ENCODE assay signal across 19 mouse cellular contexts in genomic region chr4:69781258-69781657, GRCm38 (mm10).
A peak's percentile ranks its signal among the peaks of the same experiment; 100 is the strongest.
DNase-seq lines count a peak whose midpoint lies in the region; ATAC-seq lines count a peak whose summit lies in the region.
"Had no signal": no experiment of that assay in that cellular context is flagged by ENCODE, and none has a peak within 500 bp of the region (broad histone marks: within the 10 kb centered on the region; RNA-seq: fewer than 3 reads in every experiment).

No protein-coding gene starts in this region.

- H3K9me3 ChIP-seq in hindbrain, embryonic 15.5 days = no peaks in the 10 kb centered on the region
- H3K9me3 ChIP-seq in hindbrain, embryonic 12.5 days (replicated peaks) = no peaks in the 10 kb centered on the region
- H3K9me3 ChIP-seq in midbrain, embryonic 14.5 days (ENCODE audit: control insufficient read depth, low read length) = no peaks in the 10 kb centered on the region
- H3K9me3 ChIP-seq in midbrain, embryonic 13.5 days = no peaks in the 10 kb centered on the region
- no peaks in the 10 kb centered on the region for H3K9me3 ChIP-seq in midbrain, embryonic 16.5 days (replicated peaks; ENCODE audit: control insufficient read depth, low read length, poor library complexity, severe bottlenecking)
- no peaks in the 10 kb centered on the region for H3K9me3 ChIP-seq in intestine, embryonic 15.5 days
- H3K9me3 ChIP-seq: embryonic facial prominence, embryonic 10.5 days; forebrain, embryonic 13.5 days; heart, embryonic 15.5 days had no signal

- no peak overlapping the region for H3K9ac ChIP-seq in hindbrain, embryonic 15.5 days
- H3K9ac ChIP-seq in hindbrain, embryonic 12.5 days = no peak overlapping the region
- H3K9ac ChIP-seq in midbrain, embryonic 14.5 days (replicated peaks; ENCODE audit: low read length) = no peak overlapping the region
- no peak overlapping the region for H3K9ac ChIP-seq in midbrain, embryonic 13.5 days (replicated peaks)
- no peak overlapping the region for H3K9ac ChIP-seq in midbrain, embryonic 16.5 days (ENCODE audit: low read depth, low read length)
- no peak overlapping the region for H3K9ac ChIP-seq in intestine, embryonic 15.5 days
- H3K9ac ChIP-seq: forebrain, embryonic 13.5 days; heart, embryonic 15.5 days had no signal

- H3K27me3 ChIP-seq in hindbrain, embryonic 15.5 days = no peaks in the 10 kb centered on the region
- H3K27me3 ChIP-seq in hindbrain, embryonic 12.5 days = no peaks in the 10 kb centered on the region
- no peaks in the 10 kb centered on the region for H3K27me3 ChIP-seq in midbrain, embryonic 14.5 days (ENCODE audit: control insufficient read depth, insufficient read depth, low read length)
- H3K27me3 ChIP-seq in midbrain, embryonic 13.5 days = no peaks in the 10 kb centered on the region
- H3K27me3 ChIP-seq in midbrain, embryonic 16.5 days (ENCODE audit: control insufficient read depth, insufficient read depth, low read depth, low read length) = no peaks in the 10 kb centered on the region
- H3K27me3 ChIP-seq in intestine, embryonic 15.5 days (replicated peaks) = no peaks in the 10 kb centered on the region
- H3K27me3 ChIP-seq: forebrain, embryonic 13.5 days; heart, embryonic 15.5 days had no signal

- DNase-seq in midbrain, embryonic 14.5 days = peak; percentile 39
- DNase-seq: adrenal gland, adult 8-10 months; adrenal gland, postnatal 36 days; cerebellum, adult 11-12 months; cerebellum, adult 9-10 months; cerebellum, postnatal 25 days; gastrocnemius, postnatal 14 days; heart, adult 2 months; heart, postnatal 14 days; kidney, adult 11 months had no signal

- 56% methylated on average over 8 of the region's 8 CpGs for WGBS in hindbrain, embryonic 15.5 days
- 72% methylated on average over 8 of the region's 8 CpGs for WGBS in hindbrain, embryonic 12.5 days
- 40% methylated on average over 8 of the region's 8 CpGs for WGBS in midbrain, embryonic 14.5 days
- WGBS in midbrain, embryonic 13.5 days = 53% methylated on average over 8 of the region's 8 CpGs
- 46% methylated on average over 8 of the region's 8 CpGs for WGBS in midbrain, embryonic 16.5 days
- WGBS in intestine, embryonic 15.5 days = 70% methylated on average over 8 of the region's 8 CpGs

- H3K27ac ChIP-seq in hindbrain, embryonic 15.5 days (replicated peaks) = no peak overlapping the region
- no peak overlapping the region for H3K27ac ChIP-seq in hindbrain, embryonic 12.5 days
- no peak overlapping the region for H3K27ac ChIP-seq in midbrain, embryonic 14.5 days (replicated peaks; ENCODE audit: low read depth, low read length)
- H3K27ac ChIP-seq in midbrain, embryonic 13.5 days = no peak overlapping the region
- H3K27ac ChIP-seq in midbrain, embryonic 16.5 days (ENCODE audit: low read length) = no peak overlapping the region
- no peak overlapping the region for H3K27ac ChIP-seq in intestine, embryonic 15.5 days
- H3K27ac ChIP-seq: embryonic facial prominence, embryonic 10.5 days; forebrain, embryonic 13.5 days; heart, adult 2 months; heart, embryonic 15.5 days had no signal

- no peak overlapping the region for H3K4me3 ChIP-seq in hindbrain, embryonic 15.5 days
- H3K4me3 ChIP-seq in hindbrain, embryonic 12.5 days = no peak overlapping the region
- no peak overlapping the region for H3K4me3 ChIP-seq in midbrain, embryonic 14.5 days (replicated peaks; ENCODE audit: low read depth, low read length)
- no peak overlapping the region for H3K4me3 ChIP-seq in midbrain, embryonic 13.5 days (replicated peaks)
- H3K4me3 ChIP-seq in midbrain, embryonic 16.5 days (ENCODE audit: low read depth, low read length) = no peak overlapping the region
- no peak overlapping the region for H3K4me3 ChIP-seq in intestine, embryonic 15.5 days (replicated peaks)
- H3K4me3 ChIP-seq: embryonic facial prominence, embryonic 10.5 days; forebrain, embryonic 13.5 days; heart, adult 2 months; heart, embryonic 15.5 days had no signal

- no peaks in the 10 kb centered on the region for H3K36me3 ChIP-seq in hindbrain, embryonic 15.5 days
- no peaks in the 10 kb centered on the region for H3K36me3 ChIP-seq in hindbrain, embryonic 12.5 days
- H3K36me3 ChIP-seq in midbrain, embryonic 14.5 days (ENCODE audit: control insufficient read depth, insufficient read depth, low read length) = no peaks in the 10 kb centered on the region
- H3K36me3 ChIP-seq in midbrain, embryonic 13.5 days = no peaks in the 10 kb centered on the region
- H3K36me3 ChIP-seq in midbrain, embryonic 16.5 days (ENCODE audit: control insufficient read depth, insufficient read depth, low read length) = no peaks in the 10 kb centered on the region
- no peaks in the 10 kb centered on the region for H3K36me3 ChIP-seq in intestine, embryonic 15.5 days
- H3K36me3 ChIP-seq: embryonic facial prominence, embryonic 10.5 days; heart, embryonic 15.5 days had no signal

- H3K4me1 ChIP-seq in hindbrain, embryonic 15.5 days (replicated peaks) = no peaks in the 10 kb centered on the region
- no peaks in the 10 kb centered on the region for H3K4me1 ChIP-seq in hindbrain, embryonic 12.5 days
- H3K4me1 ChIP-seq in midbrain, embryonic 14.5 days (ENCODE audit: control insufficient read depth, insufficient read depth, low read length) = no peaks in the 10 kb centered on the region
- H3K4me1 ChIP-seq in midbrain, embryonic 13.5 days (replicated peaks) = 0 out of 2 replicates have a peak, but pooled peaks cover 8% of the 10 kb centered on the region
- H3K4me1 ChIP-seq in midbrain, embryonic 16.5 days (ENCODE audit: control insufficient read depth, insufficient read depth, low read length) = no peaks in the 10 kb centered on the region
- no peaks in the 10 kb centered on the region for H3K4me1 ChIP-seq in intestine, embryonic 15.5 days (replicated peaks)
- H3K4me1 ChIP-seq: embryonic facial prominence, embryonic 10.5 days; forebrain, embryonic 13.5 days; heart, embryonic 15.5 days had no signal

- ATAC-seq in hindbrain, embryonic 15.5 days (ENCODE audit: low FRiP score, low read depth) = 0 out of 2 replicates have a peak, but pooled peaks have one; percentile 38
- ATAC-seq in hindbrain, embryonic 12.5 days (ENCODE audit: low FRiP score) = no peak
- ATAC-seq in midbrain, embryonic 14.5 days (ENCODE audit: low FRiP score, low TSS enrichment) = peak; percentile 66; the same call in 1 of the 2 replicates
- no peak for ATAC-seq in midbrain, embryonic 13.5 days
- ATAC-seq in midbrain, embryonic 16.5 days = peak; percentile 85
- no peak for ATAC-seq in intestine, embryonic 15.5 days
- ATAC-seq: forebrain, embryonic 13.5 days had no signal

- peak overlapping the region; percentile 6; the same call in 1 of the 2 replicates for H3K4me2 ChIP-seq in hindbrain, embryonic 15.5 days
- H3K4me2 ChIP-seq in hindbrain, embryonic 12.5 days (replicated peaks) = no peak overlapping the region
- H3K4me2 ChIP-seq in midbrain, embryonic 14.5 days (ENCODE audit: low read length) = no peak overlapping the region
- no peak overlapping the region for H3K4me2 ChIP-seq in midbrain, embryonic 13.5 days (replicated peaks)
- no peak overlapping the region for H3K4me2 ChIP-seq in midbrain, embryonic 16.5 days (ENCODE audit: low read length)
- no peak overlapping the region for H3K4me2 ChIP-seq in intestine, embryonic 15.5 days (replicated peaks)
- H3K4me2 ChIP-seq: forebrain, embryonic 13.5 days; heart, embryonic 11.5 days; heart, embryonic 15.5 days had no signal

Comparison
In these comparisons a context has a peak if more than half of its experiments do, and no peak if none do; other contexts are left out.
1. ATAC-seq: peak in hindbrain, embryonic 15.5 days (single experiment), midbrain, embryonic 14.5 days (single experiment) and midbrain, embryonic 16.5 days (single experiment); none in hindbrain, embryonic 12.5 days (single experiment), midbrain, embryonic 13.5 days (single experiment) and intestine, embryonic 15.5 days (single experiment).